Mouse (Mus musculus): ENCODE measurements at regions not wholly inside any gene's neighbourhood (a gene's known extent, or its start where the extent isn't known, plus 50 kb on each side); places are given as distances from the start of the nearest gene placed in this dataset.

DNA sequence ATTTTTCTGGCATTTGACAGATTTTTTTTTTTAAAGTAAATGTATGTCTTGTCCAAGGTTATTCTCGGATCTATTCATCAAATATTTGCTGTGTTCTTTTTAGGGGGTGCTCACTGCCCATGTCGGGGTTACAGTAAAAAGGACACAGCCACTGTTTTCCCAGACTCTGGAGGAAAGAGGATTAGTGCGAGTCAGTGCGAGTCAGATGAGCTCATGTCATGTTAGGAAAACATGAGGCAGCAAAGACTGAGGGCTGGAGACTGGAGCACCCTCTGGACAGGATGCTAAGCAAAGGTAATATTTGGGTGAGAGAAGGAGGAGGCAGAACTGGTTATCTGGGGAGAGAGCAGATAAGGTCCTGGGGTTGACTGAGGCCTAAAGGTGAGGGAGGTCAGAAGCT lies 117.3 kb downstream of the Slc38a4 start:
- dilution Hi-C loops (cut with MboI; ENCODE audit: extremely low pct_ligation_motif_present, extremely low pct_unique_long_range_greater_than_20kb, low sequenced_read_pairs) (no loop called here), in situ Hi-C loops (cut with MboI; ENCODE audit: low pct_ligation_motif_present, low pct_unique_long_range_greater_than_20kb, low sequenced_read_pairs) (loop anchor here (25.0 kb wide), 1 partner anchor 251 kb away; the partner anchor contains the start of gene Slc38a2)
- Histone ChIP-seq H3K4me1 (ENCODE audit: control insufficient read depth in 1 of 2, insufficient read depth in 2 of 2) (no peaks in the 10 kb centered on the region; a peak in 1 of 4 replicates), H3K4me3 (replicated peaks in 1 of 3; ENCODE audit: low read depth in 2 of 3, low read length in 2 of 3, poor library complexity in 1 of 3) (no peak overlapping the region), H3K9me3 (replicated peaks; ENCODE audit: low read length) (peaks cover 4% of the 10 kb centered on the region), H3K36me3 (replicated peaks in 1 of 2; ENCODE audit: control insufficient read depth in 1 of 2, insufficient read depth in 1 of 2, low read length in 1 of 2) (no peaks in the 10 kb centered on the region), H3K9ac (ENCODE audit: insufficient read depth, low read depth) (no peak overlapping the region), H3K79me2 (replicated peaks; ENCODE audit: control insufficient read depth, extremely low read depth, insufficient read depth, poor library complexity, severe bottlenecking) (no peaks in the 10 kb centered on the region), H3K27ac (ENCODE audit: insufficient read depth, low read depth) (no peak overlapping the region), H3K4me2 (ENCODE audit: insufficient read depth, low read depth, poor library complexity, severe bottlenecking) (no peak overlapping the region), H3K27me3 (replicated peaks) (no peaks in the 10 kb centered on the region)
- DNase-seq (ENCODE audit: extremely low read depth) = no peak
- no peak for TF ChIP-seq ZKSCAN1 (IDR thresholded peaks at IDR 0.05; ENCODE audit: borderline replicate concordance, low read depth, low read length)
- TF ChIP-seq CHD2 (IDR thresholded peaks at IDR 0.05; ENCODE audit: low read length) = no peak
- TF ChIP-seq ZMIZ1 (IDR thresholded peaks at IDR 0.05; ENCODE audit: low read depth, low read length) = no peak
- no peak for TF ChIP-seq TBP (conservative IDR thresholded peaks at IDR 0.05; ENCODE audit: low read depth, low read length)
- TF ChIP-seq IRF4 (IDR thresholded peaks at IDR 0.05; ENCODE audit: low read depth, low read length) = no peak
- no peak for TF ChIP-seq SMC3 (IDR thresholded peaks at IDR 0.05; ENCODE audit: low read depth, low read length)
- TF ChIP-seq MYC (IDR thresholded peaks at IDR 0.05; ENCODE audit: low read depth, low read length) = no peak
- TF ChIP-seq POLR2AphosphoS2 (IDR thresholded peaks at IDR 0.05; ENCODE audit: low read depth, low read length) = no peak
- no peak for TF ChIP-seq PAX5 (IDR thresholded peaks at IDR 0.05; ENCODE audit: low read length)
- TF ChIP-seq MAX (IDR thresholded peaks at IDR 0.05; ENCODE audit: low read length) = no peak
- no peak for TF ChIP-seq SIN3A (IDR thresholded peaks at IDR 0.05; ENCODE audit: low read length)
- no peak for TF ChIP-seq CTCF (conservative IDR thresholded peaks at IDR 0.05 in 1 of 2, IDR thresholded peaks at IDR 0.05 in 1 of 2; ENCODE audit: low read depth in 2 of 2, low read length in 2 of 2)
- no peak for TF ChIP-seq NRF1 (IDR thresholded peaks at IDR 0.05; ENCODE audit: low read depth, low read length)
- no peak for TF ChIP-seq BHLHE40 (IDR thresholded peaks at IDR 0.05; ENCODE audit: low read depth, low read length)
- no peak for TF ChIP-seq POLR2A (IDR thresholded peaks at IDR 0.05; ENCODE audit: low read depth, low read length)

- no peak for DNase-seq (ENCODE audit: extremely low read depth)
- dilution Hi-C loops (cut with MboI; ENCODE audit: extremely low pct_ligation_motif_present, extremely low pct_unique_long_range_greater_than_20kb, low sequenced_read_pairs) = no loop called here
These were observed 118.1 kb downstream of the Slc38a4 start for GRCm38 (mm10) chr15:96937623-96938022.

More at GRCm38 (mm10) chr15:96937623-96938022, 118.1 kb downstream of the Slc38a4 start:
- Histone ChIP-seq H3K4me2 (ENCODE audit: insufficient read depth, low read depth, poor library complexity, severe bottlenecking) (no peak overlapping the region), H3K9ac (ENCODE audit: insufficient read depth, low read depth) (no peak overlapping the region), H3K36me3 (replicated peaks in 1 of 2; ENCODE audit: control insufficient read depth in 1 of 2, insufficient read depth in 1 of 2, low read length in 1 of 2) (no peaks in the 10 kb centered on the region), H3K79me2 (replicated peaks; ENCODE audit: control insufficient read depth, extremely low read depth, insufficient read depth, poor library complexity, severe bottlenecking) (no peaks in the 10 kb centered on the region), H3K9me3 (replicated peaks; ENCODE audit: low read length) (peaks cover 4% of the 10 kb centered on the region), H3K4me1 (ENCODE audit: control insufficient read depth in 1 of 2, insufficient read depth in 2 of 2) (no peaks in the 10 kb centered on the region), H3K27me3 (replicated peaks) (no peaks in the 10 kb centered on the region), H3K4me3 (replicated peaks in 1 of 3; ENCODE audit: low read depth in 2 of 3, low read length in 2 of 3, poor library complexity in 1 of 3) (no peak overlapping the region), H3K27ac (ENCODE audit: insufficient read depth, low read depth) (no peak overlapping the region)
- TF ChIP-seq RAD21 (IDR thresholded peaks at IDR 0.05; ENCODE audit: low read depth, low read length) (no peak), BHLHE40 (IDR thresholded peaks at IDR 0.05; ENCODE audit: low read depth, low read length) (no peak), ETS1 (conservative IDR thresholded peaks at IDR 0.05; ENCODE audit: low read depth, low read length) (no peak), USF2 (conservative IDR thresholded peaks at IDR 0.05; ENCODE audit: low read depth, low read length) (no peak), POLR2AphosphoS2 (IDR thresholded peaks at IDR 0.05; ENCODE audit: low read depth, low read length) (no peak), SMC3 (IDR thresholded peaks at IDR 0.05; ENCODE audit: low read depth, low read length) (no peak), EP300 (IDR thresholded peaks at IDR 0.05; ENCODE audit: low read length) (no peak), ELF1 (IDR thresholded peaks at IDR 0.05; ENCODE audit: low read depth, low read length) (no peak), JUN (IDR thresholded peaks at IDR 0.05; ENCODE audit: insufficient read depth, low read depth, low read length) (no peak)
- in situ Hi-C loops (cut with MboI; ENCODE audit: low pct_ligation_motif_present, low pct_unique_long_range_greater_than_20kb, low sequenced_read_pairs) = loop anchor here (25.0 kb wide), 1 partner anchor 250 kb away; the partner anchor contains the start of gene Slc38a2
